Mouse (Mus musculus) neutrophil, adult 5-6 weeks (primary cell): ENCODE data around the gene Adgre5. TPM values are rescaled to one million over a fixed set of nuclear protein-coding genes. Genes with fewer than 3 reads are reported as not detected.
A peak's percentile ranks its signal among the peaks of the same experiment; 100 is the strongest.

Source experiments
- ATAC-seq: fragments of 151-379, 151-347 bp; 2 replicates; pipeline ENCODE4 v1.8.0; 2017; ENCODE audit warnings: mild to moderate bottlenecking, moderate TSS enrichment; ENCODE audit not compliant: insufficient number of reproducible peaks, poor library complexity, low FRiP score, severe bottlenecking; ENCODE audit errors: extremely low read depth
- total RNA-seq: library from RNA; stranded (forward); fragments of 200-1000 nt; gene quantifications from 2 replicates; pipeline ENCODE4 v1.2.3, GENCODE M21; 2017

Adgre5 gene
- total RNA-seq = 1,105 and 1,130 TPM in 2 replicates

DNA sequence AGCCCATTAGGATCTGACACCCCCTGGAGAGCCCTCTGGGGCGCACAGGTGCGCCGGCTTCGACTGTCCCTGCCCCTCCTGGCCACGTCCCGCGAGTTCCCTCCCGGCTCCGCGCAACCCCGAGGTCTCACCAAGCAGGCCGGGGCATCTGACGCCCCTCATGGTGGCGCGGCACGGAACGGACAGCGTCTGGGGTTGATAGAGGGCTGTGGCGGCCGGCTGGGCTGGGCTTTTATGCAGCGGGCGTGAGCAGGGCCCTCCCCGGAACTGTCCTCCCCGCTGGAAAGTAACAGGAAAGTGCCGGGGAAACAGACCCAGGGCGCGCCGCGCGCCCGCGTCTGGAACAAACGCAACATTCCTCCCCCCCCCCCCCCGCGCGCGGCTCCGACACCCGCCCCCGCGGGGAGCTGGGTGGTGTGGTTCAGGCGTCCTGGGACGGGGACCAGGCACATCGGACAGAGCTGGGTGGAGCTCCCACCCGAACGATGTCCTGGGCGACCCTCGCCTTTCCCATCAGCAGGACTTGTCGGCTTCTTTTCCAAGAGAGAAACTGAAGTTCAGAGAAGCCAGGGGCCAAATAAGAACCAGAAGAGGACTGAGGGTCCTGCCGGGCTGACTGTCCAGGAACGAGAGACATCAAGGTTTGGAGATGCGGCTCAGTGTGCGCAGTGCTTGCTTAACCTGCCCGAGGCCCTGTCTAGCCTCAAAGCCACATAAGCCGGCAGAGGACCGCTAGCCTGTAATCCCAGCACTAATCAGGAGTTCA, at the start of gene Adgre5:
Gene Adgre5, minus strand, starts transcription at position 351 of the 766 bp plus-strand sequence.
- ATAC-seq = peak; percentile 25

DNA sequence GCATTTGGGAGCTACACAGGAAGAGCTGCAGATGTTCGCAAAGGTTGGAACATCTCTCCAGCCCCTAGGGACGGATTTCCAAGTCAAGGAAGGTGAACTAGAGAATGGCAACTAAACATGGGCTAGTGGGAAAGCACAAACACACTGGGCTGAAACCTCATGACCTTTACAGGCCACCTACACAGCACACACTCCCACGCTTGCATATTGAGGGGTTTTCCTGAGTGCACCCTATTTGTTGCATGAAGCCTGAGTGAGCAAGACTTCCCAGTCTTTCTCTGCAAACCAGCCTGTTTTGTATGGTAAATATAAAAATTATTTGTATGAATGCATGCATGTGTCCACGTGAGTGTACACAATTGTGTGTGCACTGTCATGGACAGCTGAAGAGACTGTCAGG, 48.7 kb upstream of the Adgre5 start:
- ATAC-seq = no peak

DNA sequence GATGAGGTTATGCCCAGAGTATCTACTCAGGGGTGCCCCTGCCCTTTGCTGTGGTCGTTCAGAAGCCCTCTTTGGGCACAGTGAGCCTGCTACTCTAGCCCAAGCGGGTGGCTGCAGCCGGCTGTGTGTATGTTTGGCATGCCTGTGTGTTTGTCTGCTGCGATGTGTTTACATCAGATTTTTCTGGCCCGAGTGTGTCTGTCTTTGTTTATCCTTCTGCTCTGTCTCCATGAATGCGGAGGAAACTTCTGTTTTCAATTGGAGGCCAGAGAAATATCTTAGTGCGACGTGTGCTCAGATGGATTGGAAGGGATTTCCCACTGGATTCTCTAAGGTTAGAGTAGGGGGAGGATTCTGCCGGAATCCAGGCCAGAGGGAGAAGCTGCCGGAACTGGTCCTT, 43.9 kb upstream of the Adgre5 start:
- ATAC-seq = no peak

DNA sequence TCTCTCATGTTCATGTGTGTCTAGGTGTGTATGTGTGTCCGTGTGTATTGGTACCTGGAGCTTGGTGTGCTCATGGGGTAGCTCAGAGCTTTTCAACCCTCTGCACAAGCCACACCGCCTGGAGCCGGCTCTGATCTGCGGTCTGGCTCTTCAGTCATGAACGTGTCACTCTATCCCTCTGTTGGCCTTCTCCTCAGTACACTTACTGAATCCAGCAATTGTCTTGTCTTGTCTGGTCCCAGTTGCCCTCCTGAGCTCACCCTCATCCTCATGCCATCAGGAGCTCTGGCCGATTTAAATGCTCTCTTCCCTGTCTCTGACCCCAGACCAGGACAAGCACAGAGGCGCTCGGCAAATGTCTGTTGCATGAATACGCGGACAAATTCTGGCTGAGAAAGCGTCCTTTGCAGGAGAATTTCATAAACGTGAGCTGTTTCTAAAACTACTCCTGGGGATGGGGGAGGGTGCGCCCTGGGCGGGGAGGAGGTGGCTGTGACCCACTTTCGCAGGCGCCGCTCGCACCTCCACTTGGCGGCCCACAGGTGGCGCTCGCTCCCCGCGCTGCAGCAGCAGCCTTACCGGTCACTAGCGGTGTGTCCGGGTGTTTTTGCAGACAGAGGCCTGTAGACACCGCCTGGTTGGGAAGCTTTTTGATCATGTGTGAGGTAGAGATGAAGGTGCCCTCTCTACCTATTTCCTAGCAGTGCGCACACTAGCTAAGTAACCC, 41.9 kb upstream of the Adgre5 start:
- ATAC-seq = peak; percentile 78

DNA sequence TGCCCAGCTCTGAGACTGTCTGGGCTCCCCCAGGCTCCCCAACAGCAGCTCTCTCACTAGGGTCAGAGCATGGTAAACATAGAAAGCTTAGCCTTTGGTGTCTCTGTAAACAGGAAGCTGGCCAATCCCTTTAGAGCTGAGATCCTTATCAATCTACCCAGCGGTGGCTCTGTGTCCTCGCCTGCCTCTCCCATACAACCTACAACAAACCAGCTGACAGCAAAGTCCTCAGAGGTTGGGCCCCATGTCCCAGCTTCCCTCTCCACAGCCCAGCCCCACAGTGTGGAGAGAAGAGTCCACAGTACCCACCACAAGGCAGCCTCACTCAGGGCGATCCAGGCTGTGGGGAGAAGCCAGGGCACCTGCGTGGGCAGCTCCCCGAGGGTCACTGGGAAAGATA, 38.5 kb upstream of the Adgre5 start:
- ATAC-seq = no peak

DNA sequence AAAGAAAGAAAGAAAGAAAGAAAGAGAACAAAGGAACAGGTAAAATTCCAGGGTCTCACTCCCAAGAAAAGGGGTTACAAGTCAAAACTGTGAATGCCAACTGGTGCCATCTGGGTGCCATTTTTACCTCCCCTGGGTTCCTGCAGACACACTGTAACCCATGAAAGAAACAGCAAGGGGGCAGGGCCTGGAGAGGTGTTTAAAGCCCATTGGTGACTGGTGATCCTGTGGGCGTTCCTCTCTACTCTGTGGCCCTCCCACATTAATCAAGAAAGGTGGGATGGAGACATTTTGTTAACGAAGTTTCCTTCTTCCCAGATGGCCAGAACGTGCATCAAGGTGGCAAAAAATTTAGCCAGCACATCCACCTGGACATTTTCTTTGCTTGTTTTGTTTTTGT, 36.9 kb upstream of the Adgre5 start:
- no peak for ATAC-seq

DNA sequence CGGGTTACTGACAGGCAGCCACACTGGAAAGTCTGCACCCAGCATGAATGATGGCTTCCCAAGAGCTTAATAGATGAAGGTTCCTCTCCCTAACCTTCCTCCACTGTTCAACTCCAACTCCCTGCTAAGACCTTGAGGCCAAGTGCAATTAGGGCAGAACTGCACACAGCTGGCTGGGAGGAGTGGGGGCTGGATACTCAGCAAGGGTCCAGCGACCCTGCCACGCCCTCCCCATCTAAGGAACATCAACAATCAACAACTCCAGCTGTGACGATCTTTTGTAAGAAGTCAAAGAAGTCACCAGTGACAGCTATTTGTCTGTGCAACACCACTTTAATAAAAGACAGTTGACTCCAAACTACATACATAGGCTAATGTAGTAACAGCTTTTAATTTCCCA, 35.5 kb upstream of the Adgre5 start:
- no peak for ATAC-seq

DNA sequence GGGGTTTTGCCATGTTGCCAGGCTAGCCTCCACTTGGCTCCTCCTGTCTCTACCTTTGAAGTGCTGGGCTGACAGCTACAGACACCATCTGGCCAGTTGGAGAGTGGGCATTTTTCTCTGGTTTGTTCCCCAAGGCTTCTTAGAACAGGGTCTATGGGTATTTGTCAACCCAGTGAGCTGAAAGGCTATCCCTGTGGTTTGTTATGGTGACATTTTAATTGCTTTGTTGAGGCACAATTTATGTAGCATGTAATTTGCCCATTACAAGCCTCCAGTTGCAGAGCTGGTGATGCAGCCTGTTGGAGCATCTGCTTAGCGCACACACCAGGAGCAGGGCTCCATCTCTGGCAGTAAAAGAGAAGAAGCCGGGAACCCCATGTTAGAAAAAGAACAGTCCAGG, 33.1 kb upstream of the Adgre5 start:
- ATAC-seq = no peak

DNA sequence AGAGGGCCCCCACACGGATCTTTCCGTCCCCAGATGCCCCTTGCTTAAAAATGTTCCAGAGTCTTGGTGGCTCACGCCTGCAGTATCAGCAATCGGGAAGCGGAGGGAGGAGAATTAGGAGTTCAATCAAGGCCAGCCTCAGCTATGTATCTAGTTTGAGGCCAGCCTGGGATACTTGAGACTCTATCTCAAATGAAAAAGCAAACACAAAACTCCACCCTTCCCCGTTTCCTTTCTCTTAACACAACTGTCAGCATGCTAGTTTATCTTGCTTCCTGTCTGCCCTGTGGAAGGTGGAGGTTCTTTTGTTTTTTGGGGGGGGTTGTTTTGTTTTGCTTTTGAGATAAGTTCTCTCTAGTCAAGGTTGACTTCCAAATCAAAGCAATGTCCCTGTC, 32.3 kb upstream of the Adgre5 start:
- no peak for ATAC-seq

DNA sequence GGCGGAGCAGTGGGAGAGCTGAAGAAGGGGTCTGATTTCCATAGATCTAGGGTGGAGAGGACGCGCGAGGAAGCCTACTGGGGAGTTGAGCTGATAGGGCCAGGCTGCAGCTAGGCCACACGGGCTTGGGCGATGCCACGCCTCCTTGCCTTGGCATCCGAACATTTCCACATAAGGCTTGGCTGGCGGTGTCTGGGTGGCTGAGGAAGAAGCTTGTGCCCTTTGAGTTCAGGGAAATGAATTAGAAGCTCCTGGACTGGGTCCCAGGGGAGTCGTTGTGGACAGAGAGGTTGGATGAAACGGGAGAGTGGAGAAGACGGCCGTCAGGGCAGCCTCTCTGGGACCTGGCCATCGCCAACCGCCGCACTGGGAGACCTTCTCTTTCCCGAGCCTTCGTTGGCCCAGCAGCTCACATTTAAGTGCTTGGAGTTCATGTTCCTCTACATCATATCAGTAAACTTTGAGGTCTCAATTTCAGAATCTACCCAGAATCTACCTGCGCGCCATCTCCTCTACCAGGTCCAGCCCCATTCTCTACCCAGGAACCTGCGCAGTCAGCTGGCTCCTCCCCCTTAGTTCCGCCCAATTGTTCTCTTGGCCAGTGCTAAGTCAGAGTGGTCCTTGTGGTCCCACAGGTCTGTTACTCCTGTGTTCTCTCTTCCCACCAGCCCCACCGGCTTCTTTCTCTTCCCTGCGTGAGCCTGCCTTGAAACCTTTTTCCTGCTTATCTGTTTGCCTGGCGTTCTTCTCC, 31.8 kb upstream of the Adgre5 start:
- peak; percentile 69 for ATAC-seq

DNA sequence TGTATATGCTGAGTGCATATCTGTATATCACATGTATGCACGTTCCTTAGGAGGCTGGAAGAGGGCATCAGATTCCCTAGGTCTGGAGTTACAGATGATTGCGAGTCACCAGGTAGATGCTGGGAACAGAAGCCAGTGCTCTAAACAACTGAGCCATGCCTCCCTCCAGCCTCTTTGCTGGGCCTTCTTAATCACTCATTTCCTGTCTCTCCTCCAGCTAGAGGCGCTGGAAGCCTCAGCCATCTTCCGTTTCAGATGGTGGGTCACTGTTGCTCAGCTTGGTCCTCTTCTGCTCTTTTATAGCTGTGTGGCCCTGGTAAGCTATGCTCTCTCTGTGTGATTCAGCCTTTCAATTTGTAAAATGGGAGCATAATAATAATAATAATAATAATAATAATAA, 30.7 kb upstream of the Adgre5 start:
- ATAC-seq = no peak

DNA sequence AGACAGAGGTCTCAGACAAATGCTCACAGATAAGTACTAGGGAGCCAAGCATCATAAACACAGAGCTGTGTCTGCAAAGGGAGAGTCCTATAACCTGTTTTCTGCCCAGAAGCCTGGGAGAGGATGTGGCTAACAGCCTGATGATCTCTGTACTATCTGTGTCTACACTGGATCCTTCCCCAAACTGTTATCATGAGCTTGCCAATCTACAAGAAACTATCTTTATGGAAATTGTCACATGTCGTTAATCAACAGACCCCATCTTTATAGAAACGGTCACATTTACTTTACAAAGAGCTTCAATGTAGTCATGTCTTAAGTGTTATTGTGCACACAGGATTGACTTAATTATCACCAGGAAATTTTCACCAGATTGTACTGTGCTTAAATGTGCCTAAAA, 29.5 kb upstream of the Adgre5 start:
- no peak for ATAC-seq

DNA sequence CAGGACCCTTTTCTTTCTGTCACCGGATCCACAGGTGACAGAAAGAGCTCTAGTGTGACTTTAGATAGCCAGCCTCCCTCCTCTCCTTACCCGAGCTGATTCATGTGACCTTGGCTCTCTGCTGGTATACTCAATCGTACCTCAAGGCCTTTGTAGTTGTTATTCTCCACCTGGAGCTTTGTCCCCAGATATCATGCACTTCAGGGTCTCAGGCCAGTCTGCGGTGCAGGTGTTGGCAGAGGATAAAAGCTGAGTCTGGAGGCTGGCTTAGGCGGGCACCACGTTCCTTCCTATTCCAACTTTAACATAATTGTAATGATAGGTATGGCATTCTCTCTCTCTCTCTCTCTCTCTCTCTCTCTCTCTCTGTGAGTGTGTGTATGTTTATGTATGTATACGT, 28.6 kb upstream of the Adgre5 start:
- no peak for ATAC-seq

DNA sequence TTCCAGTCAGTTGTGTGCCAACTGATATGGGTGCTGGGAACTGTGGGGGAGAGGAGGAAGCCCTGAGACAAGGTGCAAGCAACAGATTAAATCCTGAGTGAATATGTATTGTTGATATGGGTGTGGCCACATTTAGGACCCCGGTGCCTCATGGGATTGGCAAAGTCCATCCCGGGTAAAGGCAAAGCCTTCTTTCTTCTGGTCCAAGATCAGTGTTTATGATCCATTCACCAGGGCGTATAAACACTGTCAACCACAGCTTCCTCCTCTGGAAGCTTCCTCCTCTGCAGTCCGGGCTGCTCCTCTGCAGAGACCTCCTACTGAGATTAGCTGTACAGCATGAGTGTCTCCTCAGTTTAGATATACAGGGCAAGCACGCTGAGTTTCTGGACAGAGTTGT, 27.4 kb upstream of the Adgre5 start:
- ATAC-seq = peak; percentile 46; the same call in 1 of the 2 replicates

DNA sequence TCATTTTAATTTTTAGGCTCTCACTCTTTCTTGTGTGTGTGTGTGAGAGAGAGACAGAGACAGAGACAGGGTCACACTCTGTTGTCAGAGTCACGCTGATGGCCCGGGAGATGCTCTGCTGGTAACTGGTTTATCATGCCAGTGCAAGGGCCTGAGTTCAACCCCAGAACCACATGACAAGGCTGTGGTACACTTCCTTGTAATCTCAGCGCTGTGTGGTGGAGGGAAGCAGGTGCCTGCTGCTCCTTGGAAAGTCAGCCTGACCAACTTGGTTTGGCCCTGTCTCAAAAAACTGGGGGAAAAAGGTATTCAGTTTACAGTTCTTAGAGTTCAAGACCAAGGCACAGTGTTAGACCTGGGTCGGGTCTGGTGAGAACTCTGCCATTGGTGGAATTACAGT, 26.3 kb upstream of the Adgre5 start:
- no peak for ATAC-seq

DNA sequence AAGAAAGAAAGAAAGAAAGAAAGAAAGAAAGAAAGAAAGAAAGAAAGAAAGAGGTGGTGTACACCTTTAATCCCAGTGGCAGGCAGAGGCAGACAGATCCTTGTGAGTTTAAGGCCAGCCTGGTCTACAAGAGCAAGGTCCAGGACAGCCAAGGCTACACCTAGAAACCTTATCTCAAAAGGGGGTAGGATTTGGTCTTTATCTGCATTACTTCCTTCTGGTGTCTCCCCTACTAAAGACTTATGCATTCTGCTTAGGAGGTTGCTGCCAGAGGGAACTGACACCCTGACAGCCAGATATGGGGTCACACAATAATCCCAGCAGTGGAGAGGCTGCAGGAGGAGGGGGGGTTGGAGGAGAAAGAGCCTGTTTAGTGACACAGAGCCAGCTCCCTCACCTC, 24.5 kb upstream of the Adgre5 start:
- ATAC-seq = no peak

DNA sequence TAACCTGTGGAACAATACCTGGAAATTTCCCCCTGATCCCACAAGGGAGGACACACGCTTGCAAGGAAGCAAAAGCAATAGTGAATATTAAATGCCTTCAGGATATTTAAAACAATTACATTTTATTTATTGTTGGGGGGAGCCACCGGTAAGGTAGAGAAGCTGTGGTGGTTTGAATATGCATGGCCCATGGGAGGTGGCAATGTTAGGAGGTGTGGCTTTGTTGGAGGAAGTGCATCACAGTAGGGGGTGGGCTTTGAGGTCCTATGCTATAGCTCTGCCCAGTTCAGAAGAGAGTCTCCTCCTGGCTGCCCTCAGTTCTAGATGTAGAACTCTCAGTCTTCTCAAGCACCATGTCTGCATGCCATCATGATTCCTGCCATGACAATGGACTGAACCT, 23.6 kb upstream of the Adgre5 start:
- ATAC-seq = no peak

DNA sequence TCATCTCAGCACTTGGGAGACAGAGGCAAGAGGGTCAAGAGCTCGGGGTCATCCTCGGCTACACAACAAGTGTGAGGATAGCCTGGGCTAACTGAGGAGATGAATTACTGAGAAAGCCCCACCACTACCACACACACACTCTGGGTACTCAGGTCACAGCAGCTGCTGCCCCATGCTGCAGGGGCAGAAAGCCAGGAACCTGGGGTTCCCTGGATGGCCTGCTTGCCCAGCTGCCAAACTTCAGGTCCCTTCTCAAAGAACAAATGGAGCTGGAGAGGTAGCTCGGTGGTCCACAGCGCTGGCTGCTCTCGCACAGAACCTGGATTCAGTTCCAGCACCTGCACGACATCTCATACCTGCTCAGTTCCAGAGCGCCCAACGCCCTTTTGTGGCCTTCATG, 23.0 kb upstream of the Adgre5 start:
- ATAC-seq = no peak

DNA sequence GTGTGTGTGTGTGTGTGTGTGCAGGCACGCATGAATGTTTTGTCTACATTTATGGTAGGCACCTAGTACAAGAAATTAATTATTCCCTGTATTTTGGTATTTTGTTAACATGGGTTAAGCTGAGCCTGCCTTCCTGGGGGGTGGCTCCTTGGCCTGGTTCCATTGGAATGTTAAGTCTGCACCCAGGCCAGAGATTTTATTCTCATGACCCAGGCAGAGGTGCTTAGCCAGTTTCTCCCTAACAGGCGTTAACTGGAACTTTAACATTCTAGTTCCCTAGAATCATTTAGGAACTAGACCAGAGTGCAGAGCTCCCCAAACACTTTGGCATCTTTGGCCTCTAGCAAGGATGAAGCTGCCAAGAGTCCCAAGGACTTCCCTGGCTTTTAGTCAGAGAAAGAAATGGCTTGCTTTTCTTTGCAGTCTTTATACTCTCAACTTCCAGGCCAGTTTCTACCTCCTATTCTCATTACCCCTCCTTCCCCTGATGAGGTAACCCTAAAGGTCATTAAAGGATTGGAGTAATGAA, 18.2 kb upstream of the Adgre5 start:
- no peak for ATAC-seq

DNA sequence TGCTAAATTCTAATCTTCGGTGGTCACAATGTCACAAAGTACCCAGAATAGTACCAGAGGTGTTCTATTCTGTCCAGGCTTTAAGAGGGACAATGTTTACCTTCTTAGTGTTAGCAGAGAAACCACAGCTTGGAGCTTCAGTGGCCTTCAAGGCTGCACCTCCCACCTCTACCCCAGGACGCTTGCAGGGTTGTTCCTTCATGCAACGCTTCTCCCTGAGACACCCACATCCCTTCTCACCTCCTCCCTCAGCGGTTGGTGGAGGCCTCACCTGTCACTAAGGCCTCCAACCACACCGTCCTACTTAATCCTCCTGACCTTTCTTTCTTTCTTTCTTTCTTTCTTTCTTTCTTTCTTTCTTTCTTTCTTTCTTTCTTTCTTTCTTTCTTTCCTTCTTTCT, 17.2 kb upstream of the Adgre5 start:
- ATAC-seq = peak; percentile 43; the same call in 1 of the 2 replicates
